Mouse (Mus musculus): ENCODE measurements around the gene 2810408A11Rik.

DNA sequence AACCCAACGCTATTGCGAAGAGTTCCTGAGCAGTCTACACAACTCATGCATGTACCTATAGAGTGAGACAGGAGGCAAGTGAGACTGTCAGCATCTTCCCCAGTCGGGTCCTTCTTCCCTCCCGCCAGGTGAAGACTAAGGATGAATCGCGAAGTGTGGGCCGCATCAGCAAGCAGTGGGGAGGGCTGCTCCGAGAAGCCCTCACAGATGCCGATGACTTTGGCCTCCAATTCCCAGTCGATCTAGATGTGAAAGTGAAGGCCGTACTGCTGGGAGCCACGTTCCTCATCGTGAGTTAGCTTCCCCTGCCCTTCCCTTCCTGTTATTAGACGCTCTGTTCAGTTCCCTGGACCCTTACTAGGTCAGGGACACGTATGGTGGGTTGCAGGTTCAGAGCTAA lies 50.9 kb downstream of the 2810408A11Rik start:
- TF ChIP-seq CTCF (IDR thresholded peaks at IDR 0.05; ENCODE audit: low read depth) (no peak), EP300 (IDR thresholded peaks at IDR 0.05; ENCODE audit: low read depth) (no peak)
